Mouse (Mus musculus): ENCODE data around the gene Fam111a. TPM values are rescaled to one million over a fixed set of nuclear protein-coding genes. Genes with fewer than 3 reads are reported as not detected.

The Fam111a gene
- polyA plus RNA-seq, 1 experiment from 2014 or later = 6.8 TPM

- no peak; the same call in 1 of the 2 replicates for ATAC-seq
- TF ChIP-seq CTCF (IDR thresholded peaks at IDR 0.05; ENCODE audit: low read depth) = no peak
- Histone ChIP-seq H3K4me2 (replicated peaks; ENCODE audit: low read depth) (no peak overlapping the region), H3K9me3 (ENCODE audit: control insufficient read depth) (no peaks in the 10 kb centered on the region), H3K36me3 (ENCODE audit: control insufficient read depth, insufficient read depth) (no peaks in the 10 kb centered on the region), H3K27me3 (replicated peaks; ENCODE audit: control insufficient read depth, insufficient read depth, low read length) (no peaks in the 10 kb centered on the region), H3K9ac (ENCODE audit: low read depth, low read length) (no peak overlapping the region), H3K4me3 (ENCODE audit: low read depth, low read length) (no peak overlapping the region), H3K4me1 (replicated peaks; ENCODE audit: control insufficient read depth, insufficient read depth, low read length) (0 out of 2 replicates have a peak, but pooled peaks cover 2% of the 10 kb centered on the region), H3K27ac (ENCODE audit: low read depth, low read length) (no peak overlapping the region)
- 16% methylated on average over 2 of the region's 2 CpGs for WGBS
Measured at GRCm38 (mm10) chr19:12541644-12542043, 3.9 kb upstream of the Fam111a start.

GRCm38 (mm10) chr19:12549166-12549565 is 3.6 kb downstream of the Fam111a start:
- no peak for ATAC-seq
- Histone ChIP-seq H3K4me3 (ENCODE audit: low read depth, low read length) (no peak overlapping the region), H3K4me2 (replicated peaks; ENCODE audit: low read depth) (no peak overlapping the region), H3K27ac (ENCODE audit: low read depth, low read length) (no peak overlapping the region), H3K36me3 (ENCODE audit: control insufficient read depth, insufficient read depth) (no peaks in the 10 kb centered on the region), H3K9ac (ENCODE audit: low read depth, low read length) (no peak overlapping the region), H3K9me3 (ENCODE audit: control insufficient read depth) (no peaks in the 10 kb centered on the region), H3K4me1 (replicated peaks; ENCODE audit: control insufficient read depth, insufficient read depth, low read length) (no peaks in the 10 kb centered on the region), H3K27me3 (replicated peaks; ENCODE audit: control insufficient read depth, insufficient read depth, low read length) (no peaks in the 10 kb centered on the region)
- peak; percentile 54 for TF ChIP-seq CTCF (IDR thresholded peaks at IDR 0.05; ENCODE audit: low read depth)
- WGBS = 72% methylated on average over 5 of the region's 5 CpGs

- no peak for TF ChIP-seq CTCF (IDR thresholded peaks at IDR 0.05; ENCODE audit: low read depth)
- H3K27me3 ChIP-seq (replicated peaks; ENCODE audit: control insufficient read depth, insufficient read depth, low read length) = no peaks in the 10 kb centered on the region
- no peak overlapping the region for H3K4me3 ChIP-seq (ENCODE audit: low read depth, low read length)
- H3K27ac ChIP-seq (ENCODE audit: low read depth, low read length) = no peak overlapping the region
- no peaks in the 10 kb centered on the region for H3K4me1 ChIP-seq (replicated peaks; ENCODE audit: control insufficient read depth, insufficient read depth, low read length)
- 75% methylated on average over 5 of the region's 5 CpGs for WGBS
- no peak for ATAC-seq
- no peak overlapping the region for H3K4me2 ChIP-seq (replicated peaks; ENCODE audit: low read depth)
- no peaks in the 10 kb centered on the region for H3K36me3 ChIP-seq (ENCODE audit: control insufficient read depth, insufficient read depth)
- H3K9ac ChIP-seq (ENCODE audit: low read depth, low read length) = no peak overlapping the region
- H3K9me3 ChIP-seq (ENCODE audit: control insufficient read depth) = no peaks in the 10 kb centered on the region
Measured at GRCm38 (mm10) chr19:12550005-12550942, 4.7 kb downstream of the Fam111a start.

GRCm38 (mm10) chr19:12556293-12556692 is 10.8 kb downstream of the Fam111a start:
- no peak for TF ChIP-seq CTCF (IDR thresholded peaks at IDR 0.05; ENCODE audit: low read depth)
- Histone ChIP-seq H3K27me3 (replicated peaks; ENCODE audit: control insufficient read depth, insufficient read depth, low read length) (no peaks in the 10 kb centered on the region), H3K4me3 (ENCODE audit: low read depth, low read length) (no peak overlapping the region), H3K9ac (ENCODE audit: low read depth, low read length) (no peak overlapping the region), H3K4me2 (replicated peaks; ENCODE audit: low read depth) (no peak overlapping the region), H3K27ac (ENCODE audit: low read depth, low read length) (no peak overlapping the region), H3K9me3 (ENCODE audit: control insufficient read depth) (no peaks in the 10 kb centered on the region), H3K36me3 (ENCODE audit: control insufficient read depth, insufficient read depth) (no peaks in the 10 kb centered on the region), H3K4me1 (replicated peaks; ENCODE audit: control insufficient read depth, insufficient read depth, low read length) (no peaks in the 10 kb centered on the region)
- ATAC-seq = no peak
- 91% methylated on average over 2 of the region's 2 CpGs for WGBS

GRCm38 (mm10) chr19:12558219-12558618 is 12.7 kb downstream of the Fam111a start:
- Histone ChIP-seq H3K9me3 (ENCODE audit: control insufficient read depth) (no peaks in the 10 kb centered on the region), H3K4me3 (ENCODE audit: low read depth, low read length) (no peak overlapping the region), H3K27ac (ENCODE audit: low read depth, low read length) (no peak overlapping the region), H3K36me3 (ENCODE audit: control insufficient read depth, insufficient read depth) (no peaks in the 10 kb centered on the region), H3K4me2 (replicated peaks; ENCODE audit: low read depth) (no peak overlapping the region), H3K4me1 (replicated peaks; ENCODE audit: control insufficient read depth, insufficient read depth, low read length) (no peaks in the 10 kb centered on the region), H3K9ac (ENCODE audit: low read depth, low read length) (no peak overlapping the region), H3K27me3 (replicated peaks; ENCODE audit: control insufficient read depth, insufficient read depth, low read length) (no peaks in the 10 kb centered on the region)
- WGBS = 83% methylated on average over 4 of the region's 4 CpGs
- no peak for TF ChIP-seq CTCF (IDR thresholded peaks at IDR 0.05; ENCODE audit: low read depth)
- no peak for ATAC-seq

GRCm38 (mm10) chr19:12564197-12564596 is 18.7 kb downstream of the Fam111a start:
- Histone ChIP-seq H3K4me2 (replicated peaks; ENCODE audit: low read depth) (no peak overlapping the region), H3K36me3 (ENCODE audit: control insufficient read depth, insufficient read depth) (no peaks in the 10 kb centered on the region), H3K4me1 (replicated peaks; ENCODE audit: control insufficient read depth, insufficient read depth, low read length) (no peaks in the 10 kb centered on the region), H3K27me3 (replicated peaks; ENCODE audit: control insufficient read depth, insufficient read depth, low read length) (no peaks in the 10 kb centered on the region), H3K4me3 (ENCODE audit: low read depth, low read length) (no peak overlapping the region), H3K9me3 (ENCODE audit: control insufficient read depth) (no peaks in the 10 kb centered on the region), H3K9ac (ENCODE audit: low read depth, low read length) (no peak overlapping the region), H3K27ac (ENCODE audit: low read depth, low read length) (no peak overlapping the region)
- no peak for ATAC-seq
- TF ChIP-seq CTCF (IDR thresholded peaks at IDR 0.05; ENCODE audit: low read depth) = no peak

Data from intestine, postnatal 0 days (tissue).